Mouse (Mus musculus): ENCODE measurements around the gene Lmbrd1.
A peak's percentile ranks its signal among the peaks of the same experiment; 100 is the strongest.
"Not testable (repeated sequence)": the region's sequence is repeated elsewhere in the genome, so short reads cannot be mapped to it uniquely, and the experiment has no call there.

Lmbrd1 gene

DNA sequence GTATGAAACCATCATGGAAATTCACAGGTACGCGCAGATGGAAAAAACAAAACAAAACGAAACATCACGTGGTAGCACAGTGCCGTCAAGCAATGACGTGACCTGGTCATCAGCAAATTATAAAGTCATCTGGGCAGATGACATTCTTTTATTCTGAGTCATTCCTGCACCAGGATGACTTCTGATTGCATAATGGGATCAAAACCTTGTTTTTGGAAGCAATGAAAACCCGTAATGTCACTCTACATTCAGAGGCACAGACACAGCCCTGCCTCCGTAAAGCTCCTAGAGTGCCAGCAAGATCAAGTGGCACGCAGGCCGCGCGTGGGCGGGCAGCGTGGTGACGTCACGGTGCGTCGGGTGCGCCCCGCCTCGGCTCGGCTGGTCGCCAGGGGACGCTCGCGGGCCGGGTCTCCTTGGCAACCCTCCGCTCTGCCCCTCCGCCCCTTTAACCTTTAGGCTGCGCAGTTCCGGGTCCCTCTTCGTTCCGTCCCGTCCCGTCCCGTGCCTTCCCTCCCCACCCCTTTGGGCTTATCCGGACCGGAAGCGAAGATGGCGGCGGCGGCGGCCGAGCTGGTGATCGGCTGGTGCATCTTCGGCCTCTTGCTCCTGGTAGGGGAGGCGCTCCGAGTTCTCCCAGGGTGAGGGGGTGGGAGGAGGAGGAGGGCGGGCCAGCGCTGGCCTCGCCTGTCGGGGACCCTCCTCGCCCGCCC is at the start of gene Lmbrd1:
TSS of gene Lmbrd1 (plus strand) at position 426 of the 713 bp plus-strand sequence.
- peak; percentile 85 for DNase-seq (ENCODE audit: low read depth, low spot score)

DNA sequence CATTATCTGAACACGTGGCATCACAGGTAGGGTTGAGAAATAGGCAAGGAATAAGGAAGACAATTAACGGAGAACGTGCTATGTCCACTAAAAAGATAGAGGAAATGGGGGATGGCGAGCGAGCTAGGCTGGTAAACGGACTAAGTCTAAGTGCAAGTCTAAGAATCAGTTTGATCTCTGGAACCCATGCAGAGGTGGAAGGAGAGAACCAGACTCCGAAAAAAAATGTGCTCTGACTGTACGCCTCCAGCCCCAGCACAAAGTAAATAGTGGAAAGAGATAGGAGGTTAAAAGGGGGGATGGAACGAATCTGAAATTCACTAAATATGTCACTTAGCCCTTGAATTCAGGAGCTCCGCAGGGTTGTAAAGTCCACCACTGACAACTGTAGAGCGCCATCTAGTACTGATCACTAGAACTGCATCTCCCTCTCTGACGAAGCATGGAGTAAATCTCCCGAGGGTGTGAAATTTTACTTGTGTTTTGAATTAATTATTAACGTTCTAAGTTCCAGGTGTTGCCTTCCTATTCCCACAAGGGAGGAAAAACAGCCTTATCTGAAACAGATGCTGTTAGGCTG is 44.8 kb upstream of the Lmbrd1 start:
- peak; percentile 11 for DNase-seq (ENCODE audit: low read depth, low spot score)

- no peak for DNase-seq (ENCODE audit: low read depth, low spot score)
Measured at GRCm38 (mm10) chr1:24650100-24650499, 28.3 kb upstream of the Lmbrd1 start.

- no peak for DNase-seq (ENCODE audit: low read depth, low spot score)
Measured at GRCm38 (mm10) chr1:24659914-24660313, 18.5 kb upstream of the Lmbrd1 start.

- not testable (repeated sequence) for DNase-seq (ENCODE audit: low read depth, low spot score)
Measured at GRCm38 (mm10) chr1:24660662-24661061, 17.8 kb upstream of the Lmbrd1 start.

GRCm38 (mm10) chr1:24661551-24661950 is 16.9 kb upstream of the Lmbrd1 start:
- no peak for DNase-seq (ENCODE audit: low read depth, low spot score)

DNA sequence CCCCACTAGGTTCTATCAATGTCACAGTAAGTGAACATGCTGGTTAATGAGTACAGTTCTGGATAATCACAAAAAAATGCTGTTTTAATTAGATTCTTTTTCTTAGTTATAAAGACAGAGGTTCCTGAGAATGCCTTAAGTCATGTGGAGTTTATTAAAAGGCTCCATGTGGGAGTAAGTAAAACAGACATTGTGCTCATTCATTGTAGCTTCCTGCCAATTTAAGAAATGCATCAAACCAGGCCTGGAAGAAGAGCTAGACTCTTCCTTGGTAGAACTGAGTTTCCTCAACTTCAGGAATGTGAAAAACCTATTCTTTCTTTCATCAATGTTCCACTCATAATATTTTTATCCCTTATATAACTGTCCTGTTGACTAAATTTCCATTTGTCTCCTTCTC is 14.3 kb upstream of the Lmbrd1 start:
- no peak for DNase-seq (ENCODE audit: low read depth, low spot score)

GRCm38 (mm10) chr1:24673231-24673630 is 5.2 kb upstream of the Lmbrd1 start:
- no peak for DNase-seq (ENCODE audit: low read depth, low spot score)

GRCm38 (mm10) chr1:24677706-24678105 is 724 bp upstream of the Lmbrd1 start:
- DNase-seq (ENCODE audit: low read depth, low spot score): no peak

DNA sequence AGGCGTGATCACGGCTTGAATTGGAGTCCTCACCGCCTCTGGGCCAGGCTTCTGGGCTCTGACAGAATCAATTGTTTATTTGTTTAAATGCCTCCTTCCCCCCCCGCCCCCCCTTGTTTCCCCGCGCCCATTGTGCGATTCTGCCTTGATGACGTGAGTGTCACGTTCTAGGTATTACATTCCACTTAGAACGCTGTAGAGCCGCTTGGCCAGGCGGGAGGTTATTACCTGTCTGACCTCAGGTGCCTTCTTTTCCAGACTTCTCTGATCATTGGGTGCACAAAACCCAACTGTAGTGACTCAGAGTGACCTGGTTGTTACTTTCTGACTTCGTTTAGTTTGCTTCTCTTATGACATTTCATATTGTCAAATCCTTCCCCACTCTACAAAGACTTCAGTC is 641 bp downstream of the Lmbrd1 start:
- DNase-seq (ENCODE audit: low read depth, low spot score): no peak

DNA sequence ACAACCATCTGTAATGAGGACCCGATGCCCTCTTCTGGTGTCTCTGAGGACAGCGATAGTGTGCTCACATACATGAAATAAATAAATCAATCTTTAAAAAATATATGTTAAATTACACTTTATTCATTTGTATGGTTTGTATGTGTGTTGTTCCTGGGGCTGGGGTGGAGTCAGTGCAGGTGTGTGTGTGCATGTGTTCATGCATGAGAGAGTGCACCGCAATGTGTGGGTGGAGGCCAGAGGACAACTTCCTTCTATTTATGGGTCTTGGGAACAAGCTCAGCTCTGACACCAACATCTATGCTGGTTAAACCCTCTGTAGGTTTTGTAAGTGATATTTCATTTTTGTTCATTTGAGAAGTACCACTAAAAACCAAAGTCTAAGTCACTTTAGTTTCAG is 2.6 kb downstream of the Lmbrd1 start:
- no peak for DNase-seq (ENCODE audit: low read depth, low spot score)

DNA sequence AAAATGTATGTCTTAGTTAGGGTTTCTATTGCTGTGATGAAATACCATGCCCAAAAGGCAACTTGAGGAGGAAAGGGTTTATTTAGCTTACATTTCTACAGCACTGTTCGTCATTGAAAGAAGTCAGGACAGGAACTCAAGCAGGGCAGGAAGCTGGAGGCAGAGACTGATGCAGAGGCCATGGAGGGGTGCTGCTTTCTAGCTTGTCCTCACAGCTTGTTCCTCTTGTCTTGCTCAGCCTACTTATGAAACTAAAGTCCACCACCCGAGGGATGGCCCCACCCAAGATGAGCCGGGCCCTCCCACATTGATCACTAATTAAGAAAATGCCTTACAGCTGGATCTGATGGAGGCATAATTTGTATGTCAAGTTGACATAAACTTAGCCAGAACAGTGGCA is 3.5 kb downstream of the Lmbrd1 start:
- no peak for DNase-seq (ENCODE audit: low read depth, low spot score)

- DNase-seq (ENCODE audit: low read depth, low spot score): no peak
Measured at GRCm38 (mm10) chr1:24683947-24684346, 5.5 kb downstream of the Lmbrd1 start.

GRCm38 (mm10) chr1:24685606-24686005 is 7.2 kb downstream of the Lmbrd1 start:
- no peak for DNase-seq (ENCODE audit: low read depth, low spot score)

- no peak for DNase-seq (ENCODE audit: low read depth, low spot score)
Measured at GRCm38 (mm10) chr1:24686235-24687021, 8.0 kb downstream of the Lmbrd1 start.

DNA sequence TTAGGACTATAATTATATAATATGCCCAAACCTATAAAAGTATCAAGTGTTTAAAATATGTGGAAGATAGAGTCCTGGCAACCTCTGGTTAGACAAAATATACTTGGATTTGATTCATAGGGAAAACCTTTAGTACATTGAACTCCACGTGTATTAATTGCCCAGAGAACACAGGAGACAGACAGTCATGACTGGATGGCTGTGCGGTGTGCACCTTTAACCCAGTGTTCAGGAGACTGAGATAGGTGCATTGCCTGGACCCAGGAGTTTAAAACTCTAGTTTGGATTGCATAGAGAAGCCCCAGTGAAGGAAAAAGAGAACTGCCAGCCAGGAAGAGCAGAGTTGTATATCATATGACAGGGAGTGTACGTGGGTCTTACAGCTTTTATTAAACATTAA is 19.2 kb downstream of the Lmbrd1 start:
- no peak for DNase-seq (ENCODE audit: low read depth, low spot score)

DNA sequence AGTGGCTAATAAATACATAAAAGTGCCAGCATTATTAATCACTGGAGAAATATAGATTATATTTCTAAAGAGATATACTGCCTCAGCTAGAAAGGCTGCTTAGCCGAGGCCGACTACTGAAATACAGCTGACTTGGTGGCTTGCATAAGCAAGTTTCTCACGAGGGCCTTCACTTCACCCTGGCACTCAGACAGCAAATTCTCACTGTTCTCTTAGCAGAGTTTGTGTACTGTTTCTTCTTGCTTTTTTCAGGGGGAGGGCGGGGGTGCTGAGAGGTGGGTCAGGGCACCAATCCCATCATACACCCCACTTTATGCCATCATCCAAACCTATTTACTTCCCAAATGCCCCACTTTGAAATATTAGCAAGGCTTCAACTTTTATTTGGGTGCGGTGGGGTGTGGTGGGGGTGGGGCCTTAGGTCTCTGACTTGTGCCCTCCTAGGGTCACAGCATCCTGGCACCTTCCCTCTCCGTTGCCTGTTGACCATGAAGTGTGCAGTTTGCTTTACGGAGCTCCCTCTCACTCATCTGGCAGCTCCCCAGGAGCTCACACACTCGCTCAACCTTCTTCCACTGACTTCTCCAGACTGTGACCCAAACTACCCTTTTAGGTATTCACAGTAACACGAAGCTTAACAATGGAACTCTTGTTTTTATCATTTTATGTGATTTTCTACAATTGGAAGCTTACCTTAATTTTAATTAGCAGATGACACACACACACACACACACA is 19.9 kb downstream of the Lmbrd1 start:
- no peak for DNase-seq (ENCODE audit: low read depth, low spot score)

- DNase-seq (ENCODE audit: low read depth, low spot score): no peak
Measured at GRCm38 (mm10) chr1:24699320-24699719, 20.9 kb downstream of the Lmbrd1 start.

- no peak for DNase-seq (ENCODE audit: low read depth, low spot score)
Measured at GRCm38 (mm10) chr1:24700241-24700640, 21.8 kb downstream of the Lmbrd1 start.

DNA sequence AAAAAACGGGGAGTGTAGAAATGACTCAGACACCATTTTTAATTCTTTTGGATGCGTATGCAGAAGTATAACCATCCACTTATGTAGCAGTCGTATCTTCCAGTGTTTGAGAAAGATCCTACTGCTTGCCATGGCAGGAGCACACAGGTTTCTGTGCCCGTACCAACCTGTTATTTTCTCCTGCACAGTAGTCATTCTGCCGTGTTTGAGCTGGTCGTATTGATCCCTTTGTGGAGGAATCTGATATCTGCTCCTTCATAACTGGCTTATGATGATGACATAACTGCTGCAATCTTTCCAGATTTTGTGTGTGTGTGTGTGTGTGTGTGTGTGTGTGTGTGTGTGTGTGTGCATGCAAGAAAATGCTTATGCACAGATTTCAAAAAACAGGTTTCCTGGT is 25.4 kb downstream of the Lmbrd1 start:
- DNase-seq (ENCODE audit: low read depth, low spot score): no peak

DNA sequence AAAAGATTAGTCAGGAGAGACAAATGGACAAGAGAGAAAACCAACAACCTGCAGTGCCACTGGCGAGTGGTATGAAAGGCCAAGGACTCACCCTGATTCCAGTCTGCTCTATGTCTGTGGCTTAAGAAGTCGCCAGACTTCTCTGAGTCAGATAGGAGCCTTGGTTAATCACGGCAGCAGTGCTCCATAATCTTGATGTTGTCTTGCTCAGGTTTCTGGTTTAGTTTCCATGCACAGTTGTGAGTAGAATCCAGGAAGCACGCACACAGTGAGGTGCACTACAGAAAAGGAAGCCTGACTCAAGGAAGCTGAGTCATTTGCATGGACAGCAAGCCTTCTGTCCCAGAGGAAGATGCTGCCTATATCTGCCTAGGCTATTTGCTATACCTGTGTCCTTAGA is 37.9 kb downstream of the Lmbrd1 start:
- DNase-seq (ENCODE audit: low read depth, low spot score): no peak

GRCm38 (mm10) chr1:24719621-24720020 is 41.2 kb downstream of the Lmbrd1 start:
- no peak for DNase-seq (ENCODE audit: low read depth, low spot score)
